Mouse (Mus musculus): ENCODE results near the gene Rnf181. TPM values are rescaled to one million over a fixed set of nuclear protein-coding genes. Genes with fewer than 3 reads are reported as not detected.
A peak's percentile ranks its signal among the peaks of the same experiment; 100 is the strongest.

Rnf181 gene
- polyA plus RNA-seq, 1 experiment from 2014 or later, result 90.9 TPM

GRCm38 (mm10) chr6:72356001-72356532, 10.7 kb downstream of the Rnf181 start:
- no peak for ATAC-seq (ENCODE audit: low FRiP score, low read depth)
- Histone ChIP-seq H3K27ac (no peak overlapping the region), H3K4me3 (peak overlapping the region; percentile 63), H3K36me3 (peaks cover 30% of the 10 kb centered on the region), H3K4me2 (replicated peaks) (peak overlapping the region; percentile 94), H3K9me3 (no peaks in the 10 kb centered on the region), H3K27me3 (no peaks in the 10 kb centered on the region), H3K9ac (peak overlapping the region; percentile 76), H3K4me1 (peaks cover 68% of the 10 kb centered on the region)
- WGBS, result 35% methylated on average over 6 of the region's 8 CpGs

DNA sequence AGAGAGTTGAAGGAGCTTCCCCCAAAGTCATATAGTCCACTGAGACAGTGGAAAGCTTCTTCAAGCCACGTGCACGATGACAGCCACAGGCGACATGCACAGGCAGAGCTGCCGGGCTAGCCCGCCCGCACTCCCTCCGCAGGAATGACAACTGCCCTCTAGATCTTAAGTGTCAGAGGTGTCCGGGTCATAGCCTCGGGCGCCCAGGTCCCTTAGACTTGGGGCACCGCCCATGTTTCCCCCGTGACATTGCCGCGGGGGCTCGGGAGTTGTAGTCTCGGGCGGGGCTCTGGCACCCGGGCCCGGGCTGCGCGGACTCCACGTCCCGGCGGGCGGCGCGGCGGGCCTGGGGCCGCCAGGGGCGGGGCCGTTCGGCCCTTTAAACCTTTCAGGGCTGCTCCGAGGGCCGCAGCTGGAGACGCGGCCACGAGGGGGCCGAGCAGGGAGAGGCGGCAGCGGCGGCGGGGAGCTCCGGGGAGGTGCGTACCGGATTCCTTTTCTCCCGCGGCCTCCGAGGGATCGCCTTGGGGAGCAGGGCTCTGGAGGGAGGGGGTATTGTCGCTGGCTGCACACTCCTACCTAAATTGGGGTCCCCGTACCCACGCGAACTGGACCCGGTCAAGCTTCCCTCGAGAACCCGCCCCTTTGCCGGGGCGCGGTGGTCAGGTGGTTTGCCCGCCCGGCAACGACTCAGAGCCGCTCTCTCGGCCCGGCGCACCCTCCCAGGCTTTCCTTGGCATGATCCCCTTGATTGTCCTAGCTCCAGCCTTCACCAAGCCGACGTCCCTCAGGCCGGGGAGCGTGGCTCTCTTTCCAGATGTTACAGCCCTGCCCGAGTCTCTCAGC, 11.5 kb downstream of the Rnf181 start, which contains the start of gene Tmem150a:
Gene Tmem150a (plus strand): TSS at position 382 of the 846 bp plus-strand sequence.
- peak; percentile 85 for ATAC-seq (ENCODE audit: low FRiP score, low read depth)
- Histone ChIP-seq H3K27me3 (no peaks in the 10 kb centered on the region), H3K4me1 (peaks cover 60% of the 10 kb centered on the region), H3K36me3 (peaks cover 32% of the 10 kb centered on the region), H3K27ac (no peak within 1 kb of the TSS), H3K9ac (peak within 1 kb of the TSS; percentile 76), H3K4me3 (peak within 1 kb of the TSS; percentile 63), H3K4me2 (replicated peaks) (peak within 1 kb of the TSS; percentile 94), H3K9me3 (no peaks in the 10 kb centered on the region)
- WGBS, result under 1% methylated on average over 68 of the region's 71 CpGs

- H3K27me3 ChIP-seq, result no peaks in the 10 kb centered on the region
- peaks cover 32% of the 10 kb centered on the region for H3K36me3 ChIP-seq
- no peak for ATAC-seq (ENCODE audit: low FRiP score, low read depth)
- no peak overlapping the region for H3K27ac ChIP-seq
- H3K9me3 ChIP-seq, result no peaks in the 10 kb centered on the region
- 64% methylated on average over 1 of the region's 1 CpGs for WGBS
- H3K4me1 ChIP-seq, result peaks cover 59% of the 10 kb centered on the region
- no peak overlapping the region for H3K9ac ChIP-seq
- no peak overlapping the region for H3K4me3 ChIP-seq
- no peak overlapping the region for H3K4me2 ChIP-seq (replicated peaks)
Measured at GRCm38 (mm10) chr6:72354025-72354424, 12.7 kb downstream of the Rnf181 start.

GRCm38 (mm10) chr6:72352636-72353405, 13.9 kb downstream of the Rnf181 start:
- Histone ChIP-seq H3K36me3 (peaks cover 27% of the 10 kb centered on the region), H3K4me3 (no peak overlapping the region), H3K27ac (peak overlapping the region; percentile 63; the same call in 1 of the 2 replicates), H3K9ac (no peak overlapping the region), H3K9me3 (no peaks in the 10 kb centered on the region), H3K4me2 (replicated peaks) (0 out of 2 replicates have a peak overlapping the region, but pooled peaks have one; percentile 11), H3K4me1 (peaks cover 68% of the 10 kb centered on the region), H3K27me3 (no peaks in the 10 kb centered on the region)
- 43% methylated on average over 5 of the region's 5 CpGs for WGBS
- no peak for ATAC-seq (ENCODE audit: low FRiP score, low read depth)

DNA sequence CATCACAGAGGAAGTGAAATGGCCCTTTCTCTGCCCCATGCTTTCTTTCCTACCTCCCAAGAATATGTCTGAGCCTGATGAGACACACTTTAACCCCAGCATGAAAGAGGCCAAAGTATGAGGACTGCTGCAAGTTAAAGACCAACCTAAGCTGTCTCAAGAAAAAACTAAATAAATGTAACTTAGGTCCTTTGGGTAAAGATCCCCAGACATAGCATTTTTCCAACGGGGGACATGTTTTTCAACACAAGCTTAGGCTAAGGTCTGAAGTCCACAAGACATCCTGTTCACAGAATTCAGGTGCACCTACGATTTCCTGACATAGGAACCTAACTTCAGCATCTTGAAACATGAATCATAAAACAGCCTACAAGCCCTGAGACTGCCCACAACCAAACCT, 16.5 kb downstream of the Rnf181 start:
- Histone ChIP-seq H3K4me3 (no peak overlapping the region), H3K27ac (no peak overlapping the region), H3K4me2 (replicated peaks) (no peak overlapping the region), H3K36me3 (peaks cover 25% of the 10 kb centered on the region), H3K9ac (no peak overlapping the region), H3K9me3 (no peaks in the 10 kb centered on the region), H3K27me3 (no peaks in the 10 kb centered on the region), H3K4me1 (peaks cover 62% of the 10 kb centered on the region)
- ATAC-seq (ENCODE audit: low FRiP score, low read depth), result no peak
- WGBS, result 93% methylated on average over 2 of the region's 2 CpGs

DNA sequence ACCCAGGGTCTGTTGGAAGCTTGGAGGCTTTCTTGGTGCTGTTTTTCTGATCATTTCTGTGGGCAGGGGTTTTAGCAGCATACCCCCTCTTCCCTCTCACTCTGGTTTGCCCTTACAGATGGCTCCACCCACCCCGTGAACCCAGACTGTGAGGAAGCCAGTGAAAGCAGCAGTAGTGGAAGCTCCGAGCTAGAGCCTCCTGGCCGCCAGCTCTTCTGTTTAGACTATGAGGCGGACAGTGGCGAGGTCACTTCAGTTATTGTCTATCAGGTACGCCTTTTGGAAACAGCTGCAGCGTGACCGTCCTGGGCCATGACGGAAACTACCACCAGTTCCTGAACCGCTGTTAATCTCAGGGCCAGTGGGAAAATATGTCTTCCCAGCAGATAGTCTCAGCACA, 18.3 kb downstream of the Rnf181 start:
- Histone ChIP-seq H3K36me3 (peaks cover 25% of the 10 kb centered on the region), H3K4me2 (replicated peaks) (peak overlapping the region; percentile 88), H3K9me3 (no peaks in the 10 kb centered on the region), H3K27me3 (no peaks in the 10 kb centered on the region), H3K27ac (no peak overlapping the region), H3K9ac (peak overlapping the region; percentile 91), H3K4me1 (peaks cover 61% of the 10 kb centered on the region), H3K4me3 (peak overlapping the region; percentile 85)
- ATAC-seq (ENCODE audit: low FRiP score, low read depth), result no peak
- 83% methylated on average over 10 of the region's 10 CpGs for WGBS

- H3K27me3 ChIP-seq, result no peaks in the 10 kb centered on the region
- peaks cover 50% of the 10 kb centered on the region for H3K4me1 ChIP-seq
- ATAC-seq (ENCODE audit: low FRiP score, low read depth), result peak; percentile 74
- H3K4me3 ChIP-seq, result peak within 1 kb of the TSS; percentile 85
- peak within 1 kb of the TSS; percentile 88 for H3K4me2 ChIP-seq (replicated peaks)
- H3K27ac ChIP-seq, result peak within 1 kb of the TSS; percentile 89
- H3K36me3 ChIP-seq, result peaks cover 27% of the 10 kb centered on the region
- no peaks in the 10 kb centered on the region for H3K9me3 ChIP-seq
- H3K9ac ChIP-seq, result peak within 1 kb of the TSS; percentile 91
- under 1% methylated on average over 60 of the region's 72 CpGs for WGBS
Measured at GRCm38 (mm10) chr6:72347166-72347941, 19.4 kb downstream of the Rnf181 start, which contains the start of gene 0610030E20Rik. Gene 0610030E20Rik (plus strand): TSS chr6:72347317.

DNA sequence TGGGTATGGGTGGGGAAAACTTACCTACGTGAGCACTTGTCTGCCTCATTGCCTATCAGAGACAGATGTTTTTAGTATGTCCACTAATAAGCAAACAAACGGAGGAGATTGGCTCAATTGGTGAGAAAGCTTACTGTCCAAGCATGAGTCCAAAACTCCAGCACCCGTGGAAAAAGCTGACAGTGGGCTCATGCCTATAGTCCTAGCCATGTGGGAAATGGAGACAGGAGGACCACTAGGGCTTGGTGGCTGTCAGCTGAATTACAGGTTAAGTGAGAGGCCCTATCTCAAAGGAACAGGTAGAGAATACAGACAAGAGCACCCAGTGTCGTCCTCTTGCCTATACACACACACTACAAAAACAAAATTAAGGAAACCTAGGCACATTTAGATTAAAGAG, 20.5 kb downstream of the Rnf181 start:
- H3K9me3 ChIP-seq, result no peaks in the 10 kb centered on the region
- peaks cover 41% of the 10 kb centered on the region for H3K4me1 ChIP-seq
- no peak overlapping the region for H3K4me3 ChIP-seq
- no peak overlapping the region for H3K27ac ChIP-seq
- ATAC-seq (ENCODE audit: low FRiP score, low read depth), result no peak
- no peaks in the 10 kb centered on the region for H3K27me3 ChIP-seq
- WGBS, result 88% methylated on average over 4 of the region's 4 CpGs
- 0 out of 2 replicates have a peak overlapping the region, but pooled peaks have one; percentile 1 for H3K4me2 ChIP-seq (replicated peaks)
- H3K36me3 ChIP-seq, result peaks cover 32% of the 10 kb centered on the region
- no peak overlapping the region for H3K9ac ChIP-seq

DNA sequence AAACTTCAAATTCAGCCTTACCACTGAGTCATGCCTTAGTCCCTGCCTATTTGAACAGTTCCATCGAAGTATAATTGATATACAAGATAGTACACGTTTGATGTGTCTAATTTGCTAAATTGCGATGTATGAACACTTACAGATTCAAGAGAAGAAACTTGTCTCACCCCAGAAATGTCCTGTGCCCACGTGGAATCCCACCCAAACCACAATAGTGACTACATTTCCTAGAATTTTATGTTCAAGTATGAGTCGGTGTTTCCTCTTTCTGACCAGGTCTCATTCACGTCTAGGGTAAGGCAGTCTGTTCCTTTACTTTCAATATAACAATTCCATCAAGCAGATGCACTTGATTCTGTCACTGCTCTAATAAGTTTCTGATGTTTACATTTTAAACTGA, 21.1 kb downstream of the Rnf181 start:
- H3K4me1 ChIP-seq, result peaks cover 40% of the 10 kb centered on the region
- peaks cover 36% of the 10 kb centered on the region for H3K36me3 ChIP-seq
- peak overlapping the region; percentile 91 for H3K4me2 ChIP-seq (replicated peaks)
- H3K9me3 ChIP-seq, result no peaks in the 10 kb centered on the region
- H3K27ac ChIP-seq, result no peak overlapping the region
- H3K9ac ChIP-seq, result peak overlapping the region; percentile 92; the same call in 1 of the 2 replicates
- no peak for ATAC-seq (ENCODE audit: low FRiP score, low read depth)
- no peaks in the 10 kb centered on the region for H3K27me3 ChIP-seq
- peak overlapping the region; percentile 90 for H3K4me3 ChIP-seq
- WGBS, result 46% methylated on average over 6 of the region's 6 CpGs

DNA sequence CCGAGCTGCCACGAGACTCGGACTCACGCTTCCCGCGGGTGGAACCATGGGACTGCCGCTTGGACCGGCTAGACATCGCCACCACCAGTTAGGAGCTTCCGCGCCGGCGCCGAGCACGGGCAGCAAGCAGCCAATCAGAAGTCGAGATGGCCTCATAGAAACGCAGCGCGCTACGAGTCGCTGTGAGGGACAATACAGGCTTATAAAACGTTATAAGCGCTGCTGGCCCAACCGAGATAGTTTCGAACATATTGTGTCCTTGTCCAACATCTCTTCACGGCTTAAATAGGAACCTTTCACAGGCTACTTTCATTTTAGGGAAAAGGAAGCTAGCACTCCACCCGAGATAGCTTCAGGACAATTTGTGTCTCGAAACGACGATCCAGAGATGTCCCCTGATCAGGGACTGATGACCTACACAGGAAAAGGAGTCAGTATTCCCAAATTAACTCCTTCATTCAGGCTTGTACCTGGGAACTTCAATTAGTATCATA, 21.6 kb downstream of the Rnf181 start, which contains the start of gene Usp39:
Gene Usp39 (minus strand): TSS at position 111 of the 494 bp plus-strand sequence.
- peaks cover 40% of the 10 kb centered on the region for H3K4me1 ChIP-seq

More for the DNA sequence above, 21.6 kb downstream of the Rnf181 start, which contains the start of gene Usp39:
- Histone ChIP-seq H3K9ac (peak within 1 kb of the TSS; percentile 92), H3K36me3 (peaks cover 31% of the 10 kb centered on the region), H3K9me3 (no peaks in the 10 kb centered on the region), H3K4me3 (peak within 1 kb of the TSS; percentile 90), H3K4me2 (replicated peaks) (peak within 1 kb of the TSS; percentile 91), H3K27ac (peak within 1 kb of the TSS; percentile 44; the same call in 1 of the 2 replicates), H3K27me3 (no peaks in the 10 kb centered on the region)
- WGBS, result under 1% methylated on average over 30 of the region's 30 CpGs
- ATAC-seq (ENCODE audit: low FRiP score, low read depth), result peak; percentile 85
